Mouse (Mus musculus) cortical plate, adult 2 months (tissue): ENCODE data around the gene Rufy2.

Experiments used
- CTCF ChIP-seq: fragments of 200-500 bp; IDR thresholded peaks from 2 replicates; pipeline ENCODE4 v1.5.1; 2011; ENCODE audit warnings: mild to moderate bottlenecking, control low read depth, low read length; ENCODE audit not compliant: insufficient read depth; ENCODE audit errors: extremely low read depth
- POLR2A ChIP-seq: fragments of 200-500 bp; IDR thresholded peaks from 2 replicates; pipeline ENCODE4 v1.6.1; 2011; ENCODE audit warnings: mild to moderate bottlenecking, low read length, control low read depth; ENCODE audit not compliant: insufficient read depth; ENCODE audit errors: extremely low read depth

- TF ChIP-seq CTCF: no peak
- no peak for TF ChIP-seq POLR2A
These were observed 74.6 kb downstream of the Rufy2 start for GRCm38 (mm10) chr10:63054586-63054985.
